Mouse (Mus musculus): ENCODE data around the gene Camsap1. TPM values are rescaled to one million over a fixed set of nuclear protein-coding genes. Genes with fewer than 3 reads are reported as not detected.

Gene Camsap1
- 10 to 100 TPM; 34.2 to 36.2 TPM for total RNA-seq (2021)

DNA sequence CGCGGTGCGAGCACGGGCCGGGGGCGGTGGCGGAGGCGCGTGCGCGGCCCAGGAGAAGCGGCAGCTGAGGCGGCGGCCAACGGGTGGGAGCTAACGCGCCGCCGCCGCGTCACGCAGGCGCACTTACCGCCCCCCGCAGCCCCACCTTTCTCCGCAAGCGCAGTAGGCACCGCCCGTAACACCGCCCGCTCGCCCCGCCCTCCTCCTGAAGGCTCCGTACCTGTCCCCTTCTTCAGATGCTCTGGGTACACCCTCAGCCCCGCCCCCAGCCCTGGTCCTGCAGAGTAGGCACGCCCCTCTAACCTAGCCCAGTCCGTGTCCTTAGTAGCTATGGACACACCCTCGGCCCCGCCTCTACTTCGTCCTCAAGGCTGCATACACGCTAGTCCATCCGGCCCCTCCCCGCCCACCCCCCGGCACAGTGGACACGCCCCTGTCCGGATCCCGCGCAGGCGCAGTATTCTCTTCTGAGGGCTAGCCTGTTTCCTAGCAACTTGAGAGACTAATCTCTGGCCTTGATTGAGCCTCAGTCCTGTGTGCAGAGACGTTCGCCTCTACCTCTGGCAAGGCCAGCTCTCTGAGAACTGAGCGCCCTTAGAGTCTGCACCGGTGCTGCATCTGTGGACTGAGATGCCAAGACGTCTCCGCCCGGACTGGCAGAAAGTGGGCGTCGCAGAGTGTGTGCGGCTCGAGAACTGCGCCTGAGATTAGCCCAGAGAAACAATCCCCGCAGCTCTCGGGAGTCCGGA lies at the start of gene Camsap1:
TSS of gene Camsap1 (minus strand) at position 124 of the 749 bp plus-strand sequence.
- intact Hi-C loops (cut with DNase I): loop anchor here (5.0 kb wide), 1 partner anchor 254 kb away; the partner anchor contains the start of gene Qsox2
- peak; percentile 99 for DNase-seq (ENCODE audit: low spot score)

DNA sequence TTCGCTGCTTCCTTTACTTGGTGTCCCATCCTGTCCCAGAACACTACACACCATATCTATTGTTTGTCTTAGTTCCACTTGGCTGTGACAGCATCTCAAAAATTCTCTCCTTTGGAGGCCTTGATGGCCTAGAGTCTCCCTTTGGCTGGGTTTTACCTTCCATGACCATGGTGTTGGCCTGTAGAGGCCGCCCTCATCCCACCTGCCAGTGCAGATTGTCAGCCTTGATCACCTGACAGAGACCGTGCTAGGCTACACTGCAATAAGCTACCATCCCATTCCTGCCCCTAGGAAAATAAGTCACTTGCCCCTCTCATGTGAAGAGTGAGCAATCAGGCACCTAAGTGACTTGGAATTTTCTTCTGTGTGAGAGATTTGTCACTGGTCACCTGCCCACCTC lies 47.2 kb upstream of the Camsap1 start:
- intact Hi-C loops (cut with DNase I): no loop called here
- no peak for DNase-seq (ENCODE audit: low spot score)

DNA sequence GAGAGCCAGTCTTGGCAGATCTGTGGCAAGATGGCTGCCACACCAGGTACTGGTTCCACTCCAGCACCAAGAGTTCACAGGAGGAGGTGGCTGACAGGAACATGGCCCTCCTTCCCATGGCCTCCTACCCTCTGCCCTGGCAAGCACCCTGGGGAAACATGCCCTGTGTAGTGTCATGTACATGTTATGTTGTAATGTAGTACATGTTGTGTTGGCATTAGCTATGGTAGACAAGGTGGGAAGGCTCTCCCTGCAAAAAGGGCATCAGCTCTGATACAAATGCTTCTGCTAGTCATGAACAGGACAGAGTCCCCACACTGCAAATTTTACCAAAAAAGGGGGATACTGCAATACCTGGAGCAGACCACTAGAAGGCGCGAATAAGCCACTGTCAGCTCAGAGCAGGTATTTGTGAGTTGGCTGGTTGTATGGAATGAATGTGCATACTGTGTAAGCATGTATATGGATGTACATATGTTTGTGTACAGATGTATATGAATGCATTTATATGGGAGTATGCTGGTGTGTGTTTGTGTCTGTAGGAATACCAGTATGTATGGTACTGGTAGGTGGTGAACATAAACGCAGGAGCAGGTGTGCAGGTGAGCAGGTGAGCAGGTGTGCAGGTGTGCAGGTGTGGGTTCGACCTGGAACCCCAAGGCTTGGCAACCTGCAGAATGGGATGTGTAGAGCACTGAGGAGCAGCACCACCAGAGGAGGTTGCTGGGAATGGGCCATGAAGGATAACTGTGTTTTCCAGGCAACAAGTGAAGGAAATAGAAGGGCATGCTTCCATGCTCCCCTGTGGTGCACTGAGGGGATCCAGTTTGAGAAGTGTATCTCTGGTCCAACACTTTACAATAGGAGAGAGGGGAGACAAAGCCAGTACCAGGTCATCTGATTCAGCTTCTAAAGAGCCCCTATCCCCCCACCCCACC lies 41.3 kb upstream of the Camsap1 start:
- intact Hi-C loops (cut with DNase I): loop anchor here (1.0 to 10.0 kb wide), 3 partner anchors 98 to 190 kb away; partner anchors contain the start of gene Nacc2
- DNase-seq (ENCODE audit: low spot score): no peak

DNA sequence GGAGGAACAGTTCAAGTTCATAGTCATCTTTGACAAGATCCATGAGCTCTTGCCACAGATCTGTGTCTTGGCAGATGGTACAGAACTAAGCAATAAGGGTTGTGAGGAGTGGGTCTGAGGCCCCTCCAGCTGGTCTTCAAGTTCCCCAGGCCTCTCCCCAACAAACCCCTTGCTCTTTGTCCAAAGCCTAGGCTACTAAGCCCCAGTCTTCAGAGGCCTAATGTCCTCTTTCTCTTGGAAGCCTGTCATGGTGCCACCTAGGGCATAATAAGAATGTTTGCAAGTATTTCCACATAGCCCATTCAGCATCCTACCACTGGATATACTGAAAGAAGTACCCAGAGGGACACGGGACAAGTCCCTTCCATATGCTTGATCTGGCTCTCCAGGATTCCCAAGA lies 39.5 kb upstream of the Camsap1 start:
- intact Hi-C loops (cut with DNase I): loop anchor here (5.0 to 10.0 kb wide), 2 partner anchors 100 to 188 kb away; partner anchors contain the start of gene Nacc2
- no peak for DNase-seq (ENCODE audit: low spot score)

DNA sequence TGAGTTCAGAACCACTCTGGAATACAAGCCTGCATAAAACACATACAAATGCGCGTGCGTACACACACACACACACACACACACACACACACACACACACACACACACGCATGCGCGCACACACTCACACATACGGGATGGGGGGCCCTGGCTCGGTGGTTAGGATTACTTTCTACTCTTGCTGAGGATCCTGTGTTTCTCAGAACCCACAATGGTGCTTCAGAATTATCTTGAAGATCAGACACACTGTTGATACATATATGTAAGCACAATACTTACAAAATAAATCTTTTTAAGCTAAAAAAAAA lies 39.1 kb upstream of the Camsap1 start:
- intact Hi-C loops (cut with DNase I): loop anchor here (5.0 to 10.0 kb wide), 2 partner anchors 100 to 187 kb away; partner anchors contain the start of gene Nacc2
- no peak for DNase-seq (ENCODE audit: low spot score)

DNA sequence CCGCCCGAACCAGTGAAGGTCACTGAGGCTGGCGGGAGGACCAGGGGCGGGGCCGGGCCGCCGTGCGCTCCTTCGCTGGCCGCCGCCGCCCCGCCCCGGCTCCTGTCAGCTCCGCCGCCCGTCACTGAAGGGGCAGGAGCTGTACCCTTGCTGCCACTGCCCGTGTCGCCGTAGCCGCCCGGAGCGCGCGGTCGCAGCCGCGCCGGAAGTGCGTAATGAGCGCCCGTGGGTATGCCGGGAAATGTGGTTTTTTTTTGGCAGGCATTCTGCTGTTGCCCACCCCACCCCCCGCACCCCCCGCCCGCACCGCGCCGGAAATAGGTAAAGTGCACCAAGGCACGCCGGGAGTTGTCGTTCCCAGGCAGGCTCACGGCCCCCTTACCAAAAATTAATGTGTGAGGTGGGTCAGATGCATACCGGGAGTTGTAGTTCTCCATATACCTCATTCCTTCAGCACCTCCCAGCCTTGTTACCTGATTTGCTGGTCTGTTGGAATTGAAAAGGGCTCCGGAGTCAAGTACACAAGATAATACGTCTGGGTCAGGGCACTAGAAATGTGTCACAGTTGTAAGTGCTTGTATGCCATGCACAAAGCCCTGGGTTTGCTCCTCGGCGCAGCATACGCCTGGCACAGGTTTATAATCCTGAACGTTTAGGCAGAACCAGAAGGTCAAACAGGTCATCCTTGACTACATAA lies 38.6 kb upstream of the Camsap1 start, which contains the start of gene Ubac1:
TSS of gene Ubac1 (minus strand) at position 187 of the 697 bp plus-strand sequence.
- peak; percentile 85 for DNase-seq (ENCODE audit: low spot score)
- intact Hi-C loops (cut with DNase I): loop anchor here (2.0 to 10.0 kb wide), 3 partner anchors 37 to 187 kb away; partner anchors contain the start of gene Nacc2

DNA sequence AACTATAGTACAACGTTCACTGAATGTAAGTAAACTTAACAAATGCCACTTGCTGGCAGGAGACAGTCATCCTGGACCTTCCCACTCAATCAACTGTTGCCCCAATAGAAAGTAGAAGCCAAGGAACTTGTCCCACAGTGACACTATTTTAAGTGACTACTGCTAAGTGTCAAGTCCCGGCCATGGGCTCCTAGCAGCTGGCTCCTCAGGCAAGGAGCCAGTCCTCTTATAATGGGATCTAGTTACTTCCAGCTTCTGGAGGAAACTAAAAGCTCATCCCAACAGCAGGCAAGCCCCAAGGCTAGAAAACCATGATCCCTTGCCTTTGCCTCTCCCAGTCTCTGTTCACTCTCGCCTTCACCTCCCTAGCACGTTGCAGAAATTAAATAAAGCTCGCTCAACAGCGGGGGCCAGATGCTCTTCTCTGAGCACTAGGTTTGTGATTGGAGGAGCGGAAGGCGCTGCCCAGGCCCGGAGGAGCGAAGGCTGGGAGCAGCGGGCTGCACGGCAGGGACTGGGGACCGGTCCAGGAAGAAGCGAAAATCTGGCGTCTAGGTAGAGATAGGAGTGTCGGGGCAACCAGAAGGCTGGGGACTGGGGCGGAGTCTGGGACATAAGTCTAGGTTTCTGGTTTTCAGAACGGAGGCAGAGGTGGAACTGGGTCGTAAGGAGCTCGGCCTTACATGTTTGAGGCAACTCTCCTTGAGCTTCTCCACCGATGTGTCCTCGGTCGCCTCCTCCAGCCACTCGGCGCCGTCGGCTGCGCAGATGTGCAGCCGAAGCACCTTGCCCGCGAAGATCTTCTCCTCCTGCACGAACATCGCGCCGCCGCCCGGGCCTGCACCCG lies 37.9 kb upstream of the Camsap1 start:
- intact Hi-C loops (cut with DNase I): loop anchor here (2.0 to 10.0 kb wide), 3 partner anchors 36 to 186 kb away; partner anchors contain the start of gene Nacc2
- DNase-seq (ENCODE audit: low spot score): peak; percentile 24

DNA sequence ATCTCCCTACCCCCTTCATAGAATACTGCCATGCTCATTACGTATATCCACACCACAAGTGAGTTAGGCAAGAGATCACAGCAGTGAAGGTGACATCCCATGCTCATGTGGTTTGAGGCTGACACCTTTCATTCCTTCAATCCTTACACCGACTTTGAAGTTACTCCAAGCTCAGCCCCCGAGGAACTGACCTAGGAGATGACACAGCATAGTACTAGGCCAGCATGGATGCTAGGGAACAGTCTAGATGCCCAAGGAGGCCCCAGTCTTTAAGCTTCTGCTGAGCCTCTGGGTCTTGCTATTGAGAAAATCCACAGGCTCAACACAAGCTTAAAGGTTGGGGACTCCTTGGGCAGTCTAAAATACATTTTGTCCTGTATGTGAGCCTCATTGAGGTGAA lies 36.8 kb upstream of the Camsap1 start:
- DNase-seq (ENCODE audit: low spot score): no peak
- intact Hi-C loops (cut with DNase I): loop anchor here (2.0 to 10.0 kb wide), 3 partner anchors 35 to 185 kb away; partner anchors contain the start of gene Nacc2

DNA sequence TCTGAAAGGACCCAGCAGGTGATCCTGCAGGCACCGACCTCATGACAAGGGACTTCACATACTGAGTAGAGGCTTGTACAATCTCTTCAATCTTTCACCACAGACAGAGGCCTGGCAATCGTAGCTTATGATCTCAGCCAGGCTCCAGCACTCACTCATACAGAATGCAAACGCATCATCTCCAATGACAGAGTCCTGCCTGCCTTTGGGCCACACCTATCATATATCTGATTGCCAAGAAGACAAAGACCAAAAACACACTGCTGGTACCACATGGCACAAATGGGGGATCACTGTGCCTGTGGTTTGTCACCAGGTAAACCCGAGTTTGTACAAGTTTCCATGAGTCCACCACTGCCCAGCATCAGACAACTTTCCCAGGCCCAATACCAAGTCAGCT lies 34.2 kb upstream of the Camsap1 start:
- intact Hi-C loops (cut with DNase I): no loop called here
- no peak for DNase-seq (ENCODE audit: low spot score)

DNA sequence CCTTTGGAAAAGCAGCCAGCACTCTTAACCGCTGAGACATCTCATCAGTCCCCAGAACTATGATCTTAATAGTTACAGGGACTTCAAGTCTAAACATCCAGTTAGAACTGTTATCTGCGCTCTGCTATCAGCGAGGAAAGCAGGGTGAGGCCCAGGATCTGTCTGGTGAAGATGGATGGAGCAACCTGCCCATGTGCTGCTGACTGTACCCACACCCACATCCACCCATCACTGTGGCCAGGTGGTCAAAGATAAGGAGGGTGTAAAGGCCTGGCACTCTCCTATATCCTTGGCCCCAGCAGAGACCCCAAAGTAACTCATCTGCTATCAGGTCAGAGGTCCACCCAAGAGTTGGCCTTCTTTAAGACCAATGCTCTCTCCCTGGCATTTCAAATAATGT lies 30.6 kb upstream of the Camsap1 start:
- DNase-seq (ENCODE audit: low spot score): no peak
- intact Hi-C loops (cut with DNase I): loop anchor here (5.0 kb wide), 1 partner anchor 81 kb away; no protein-coding TSS in a partner anchor

DNA sequence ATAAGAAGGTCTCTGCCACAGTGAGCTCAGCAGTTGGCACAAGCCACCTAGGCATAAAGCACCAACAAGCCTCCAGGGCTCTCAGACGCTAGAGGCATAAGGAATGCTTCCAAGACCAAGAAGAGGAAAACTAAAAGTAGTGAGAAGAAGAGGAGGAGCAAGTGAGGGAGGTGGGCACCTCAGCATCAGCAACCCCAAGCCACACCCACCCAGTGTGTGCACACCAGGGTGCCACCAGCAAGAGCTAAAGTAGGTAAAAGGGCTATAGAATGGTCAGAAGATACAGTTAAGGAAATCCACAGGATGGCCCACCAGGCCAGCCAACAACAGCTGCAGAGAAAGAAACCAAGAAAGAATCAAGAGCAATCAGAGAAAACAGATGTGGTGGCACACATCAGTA lies 28.3 kb upstream of the Camsap1 start:
- no peak for DNase-seq (ENCODE audit: low spot score)
- intact Hi-C loops (cut with DNase I): loop anchor here (5.0 kb wide), 1 partner anchor 79 kb away; no protein-coding TSS in a partner anchor

DNA sequence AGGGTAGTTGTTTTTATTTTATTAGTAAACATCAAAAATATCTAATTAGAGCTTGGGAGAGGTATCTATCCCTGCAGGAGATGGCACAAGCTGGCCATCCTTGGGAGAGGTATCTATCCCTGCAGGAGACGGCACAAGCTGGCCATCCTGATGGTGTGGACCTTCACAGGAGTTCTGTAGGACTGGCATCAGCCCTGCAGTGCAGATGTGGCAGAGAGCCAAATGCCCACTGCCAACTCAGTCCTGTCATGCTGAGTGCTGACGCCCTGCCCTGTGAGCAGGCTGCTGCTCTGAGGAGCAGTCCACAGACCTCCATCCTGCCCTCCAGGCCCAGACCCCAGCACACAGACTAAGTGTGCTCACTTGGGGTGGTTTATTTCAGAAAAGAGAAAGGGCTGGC lies 18.9 kb upstream of the Camsap1 start:
- intact Hi-C loops (cut with DNase I): no loop called here
- no peak for DNase-seq (ENCODE audit: low spot score)

DNA sequence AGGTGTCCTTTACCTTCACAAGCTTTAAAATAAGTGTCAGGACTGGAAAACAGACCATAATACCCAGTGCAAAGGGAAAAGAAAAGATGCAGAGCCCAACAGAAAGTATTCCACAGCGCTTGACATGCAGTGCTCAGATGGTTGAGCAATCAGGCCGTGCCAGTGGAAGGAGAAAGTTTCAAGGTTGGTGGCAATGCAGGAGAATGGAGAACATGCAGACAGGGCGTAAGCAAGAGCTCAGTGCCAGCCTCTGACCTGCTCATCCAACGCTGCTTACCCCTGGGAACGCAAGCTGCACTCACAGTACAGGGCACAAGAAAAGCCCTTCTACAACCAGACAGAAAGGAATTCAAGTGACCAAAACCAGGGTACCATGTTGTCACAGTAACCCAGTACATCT lies 18.1 kb upstream of the Camsap1 start:
- DNase-seq (ENCODE audit: low spot score): no peak
- intact Hi-C loops (cut with DNase I): no loop called here

DNA sequence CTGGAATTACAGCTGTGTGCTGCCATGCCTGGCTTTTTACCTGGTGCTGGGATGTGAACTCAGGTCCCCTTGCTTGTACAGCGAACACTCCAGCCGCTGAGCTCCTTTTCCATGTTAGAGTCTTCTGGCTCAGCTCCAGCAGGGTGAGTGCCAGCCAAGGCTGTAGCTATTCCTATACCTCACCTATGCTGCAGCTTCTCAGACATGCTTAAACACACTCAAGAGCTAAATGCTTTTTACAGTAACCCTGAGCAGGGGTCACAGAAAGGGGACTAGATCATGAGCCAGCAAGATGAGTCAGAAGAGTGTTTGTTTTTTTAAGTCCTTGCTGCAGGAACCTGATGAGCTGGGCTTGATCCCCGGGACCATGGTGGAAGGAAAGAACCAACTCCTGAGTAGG lies 14.6 kb upstream of the Camsap1 start:
- intact Hi-C loops (cut with DNase I): no loop called here
- DNase-seq (ENCODE audit: low spot score): no peak

DNA sequence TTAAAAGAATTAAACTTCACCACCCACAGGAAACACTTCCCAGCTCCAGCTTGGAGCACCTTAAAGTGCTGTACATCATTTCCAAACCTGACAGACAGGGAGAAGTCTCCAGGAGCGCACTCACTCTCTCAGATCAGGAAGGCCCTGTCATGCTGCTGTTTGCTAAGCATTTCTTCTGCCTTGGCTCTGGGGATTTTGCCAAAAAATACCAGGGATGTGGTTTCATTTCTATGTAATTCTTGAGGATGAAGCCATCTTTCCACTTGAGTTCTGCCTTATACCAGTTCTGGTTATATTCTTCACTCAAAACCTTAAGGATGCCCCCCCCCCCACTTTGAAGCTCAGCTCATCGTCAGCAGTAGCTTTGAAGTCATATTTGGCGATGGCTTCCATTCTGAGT lies 11.7 kb upstream of the Camsap1 start:
- DNase-seq (ENCODE audit: low spot score): no peak
- intact Hi-C loops (cut with DNase I): no loop called here

DNA sequence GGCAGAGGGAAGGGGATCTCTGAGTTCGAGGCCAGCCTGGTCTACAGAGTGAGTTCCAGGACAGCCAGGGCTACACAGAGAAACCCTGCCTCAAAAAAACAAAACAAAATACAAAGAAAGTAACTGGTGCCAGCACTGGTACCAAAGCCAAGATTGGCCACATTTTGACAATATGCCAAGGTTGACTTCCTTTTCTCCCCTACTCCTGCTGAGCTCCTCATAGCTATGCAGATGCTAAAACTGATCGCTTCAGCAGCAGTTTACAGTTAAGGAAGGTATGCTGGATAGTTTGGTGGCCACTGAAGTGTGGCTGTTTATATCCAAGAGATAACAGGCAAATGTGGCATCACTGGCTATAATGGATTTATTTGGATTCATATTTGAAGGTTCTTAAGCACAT lies 9.2 kb upstream of the Camsap1 start:
- intact Hi-C loops (cut with DNase I): no loop called here

DNA sequence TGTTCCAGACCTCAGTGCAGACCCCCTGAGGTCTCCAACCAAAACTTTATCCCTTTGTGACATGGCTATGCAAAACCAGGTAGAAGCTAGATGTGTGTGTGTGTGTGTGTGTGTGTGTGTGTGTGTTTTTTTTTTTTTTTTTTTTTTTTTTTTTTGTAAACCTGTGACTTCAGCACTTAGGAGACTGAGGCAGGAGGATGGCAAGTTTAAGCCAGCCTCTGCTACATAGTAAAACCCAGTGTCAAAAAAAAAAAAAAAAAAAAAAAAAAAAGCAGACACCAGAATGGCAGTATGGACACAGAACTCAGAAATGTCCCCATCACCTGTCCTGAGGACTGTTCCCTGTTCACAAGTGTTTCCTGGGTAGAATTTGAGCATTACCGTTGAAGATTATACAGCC lies 6.6 kb upstream of the Camsap1 start:
- DNase-seq (ENCODE audit: low spot score): no peak
- intact Hi-C loops (cut with DNase I): no loop called here

More for the DNA sequence above, 9.2 kb upstream of the Camsap1 start:
- DNase-seq (ENCODE audit: low spot score): no peak

DNA sequence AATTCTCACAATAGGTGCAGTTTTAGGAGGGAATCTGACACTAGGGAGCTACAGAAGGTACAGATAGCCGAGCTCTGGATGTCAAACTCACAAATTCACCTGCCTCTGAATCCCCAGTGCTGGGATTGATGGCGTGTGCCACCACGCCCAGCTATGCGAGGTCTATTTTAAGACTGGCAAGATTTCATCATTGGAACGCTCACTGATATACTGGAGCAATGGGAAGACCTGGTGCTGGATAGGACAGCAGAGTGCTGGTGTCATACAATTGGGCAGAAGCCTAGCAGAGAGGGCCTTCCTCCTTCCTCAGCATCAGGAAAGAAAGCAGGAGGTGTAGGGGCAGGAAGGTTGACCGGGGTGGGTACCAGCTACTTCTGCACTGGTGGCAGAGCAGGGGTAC lies 4.7 kb upstream of the Camsap1 start:
- intact Hi-C loops (cut with DNase I): no loop called here
- DNase-seq (ENCODE audit: low spot score): no peak

DNA sequence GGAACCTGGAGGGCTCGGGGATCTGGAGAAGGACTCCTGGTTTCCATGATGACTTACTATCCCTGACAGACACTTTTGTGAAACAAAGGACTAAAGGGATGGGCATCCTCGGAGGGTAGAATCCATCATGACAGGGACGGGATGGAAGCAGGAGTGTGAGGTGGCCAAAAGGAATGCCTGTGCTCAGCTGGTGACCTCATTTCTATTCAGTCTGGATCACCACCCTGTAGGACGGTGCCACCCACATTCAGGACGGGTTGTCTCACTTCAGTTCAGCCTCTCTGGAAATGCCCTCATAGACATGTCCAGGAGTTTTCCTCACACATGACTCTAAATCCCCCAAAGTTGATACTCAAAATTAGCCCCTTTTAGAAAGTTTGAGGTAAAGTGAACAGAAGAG lies 3.5 kb upstream of the Camsap1 start:
- intact Hi-C loops (cut with DNase I): no loop called here
- no peak for DNase-seq (ENCODE audit: low spot score)

Measured in heart, postnatal 25 days (tissue).